Mouse (Mus musculus) telencephalon, adult 2 months (tissue): Measurements from ENCODE around the gene Tmem132c.
A peak's percentile ranks its signal among the peaks of the same experiment; 100 is the strongest.

ENCODE experiments used
- DNase-seq: peaks from one replicate; pipeline ENCODE4 v3.0.0-alpha.2; 2011; ENCODE audit warnings: low read depth, low spot score

Gene Tmem132c

DNA sequence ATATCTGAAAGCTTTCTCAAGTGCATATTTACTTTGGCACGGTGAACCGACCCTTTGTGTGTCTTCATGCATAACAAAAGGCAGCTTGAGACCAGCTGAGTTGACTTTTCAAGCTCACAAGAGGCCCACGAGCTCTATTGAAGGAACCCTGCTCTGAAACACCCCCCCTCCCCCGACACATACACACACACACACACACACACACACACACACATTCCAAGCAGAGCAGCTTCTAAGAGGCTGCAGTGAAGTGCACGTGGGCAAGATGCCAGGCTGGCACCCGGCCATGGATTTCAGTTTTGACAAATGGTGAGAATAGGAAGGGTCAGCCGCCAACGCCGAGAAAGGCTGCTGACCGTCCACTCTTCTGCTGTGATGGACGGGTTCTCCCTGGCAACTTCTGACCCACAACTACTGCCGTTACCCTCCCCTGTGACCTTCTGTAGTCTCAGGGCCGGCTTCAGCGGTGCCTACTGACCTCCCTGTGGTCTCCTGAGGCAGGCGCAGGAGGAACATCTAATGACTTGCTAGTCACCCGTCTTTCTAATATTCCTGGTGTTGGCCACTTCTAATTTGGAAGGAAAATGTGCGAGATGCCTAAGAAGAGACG lies 163.9 kb downstream of the Tmem132c start:
- no peak for DNase-seq

DNA sequence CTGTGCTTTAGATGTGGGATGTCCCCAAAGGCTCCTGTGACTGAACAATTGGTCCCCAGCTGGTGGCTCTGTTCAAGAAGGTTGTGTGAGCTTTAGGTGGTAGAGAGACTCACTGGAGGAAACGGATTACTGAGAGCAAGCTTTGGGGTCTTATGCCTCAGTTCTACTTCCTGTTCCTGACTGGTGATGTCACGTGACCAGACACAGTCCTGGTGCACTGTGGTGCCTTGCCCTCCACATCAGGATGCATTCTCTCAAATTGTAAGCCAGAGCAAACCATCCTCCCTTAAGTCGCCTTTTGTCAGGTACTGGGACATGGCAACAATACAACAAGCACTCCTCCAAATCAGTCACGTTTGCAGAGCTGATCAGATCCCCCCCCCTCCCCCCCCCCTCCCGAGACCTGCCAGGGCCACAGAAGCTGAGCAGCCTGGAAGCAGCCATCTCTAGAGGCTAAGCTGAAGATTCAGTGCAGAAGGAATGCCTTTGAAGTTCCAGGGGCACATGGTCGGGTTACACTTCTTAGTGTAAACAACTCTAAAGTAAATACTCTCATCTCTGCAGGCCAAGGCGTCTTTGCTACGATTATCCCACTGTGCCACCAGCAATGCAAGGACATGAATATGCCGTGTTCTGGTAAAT lies 164.5 kb downstream of the Tmem132c start:
- no peak for DNase-seq

DNA sequence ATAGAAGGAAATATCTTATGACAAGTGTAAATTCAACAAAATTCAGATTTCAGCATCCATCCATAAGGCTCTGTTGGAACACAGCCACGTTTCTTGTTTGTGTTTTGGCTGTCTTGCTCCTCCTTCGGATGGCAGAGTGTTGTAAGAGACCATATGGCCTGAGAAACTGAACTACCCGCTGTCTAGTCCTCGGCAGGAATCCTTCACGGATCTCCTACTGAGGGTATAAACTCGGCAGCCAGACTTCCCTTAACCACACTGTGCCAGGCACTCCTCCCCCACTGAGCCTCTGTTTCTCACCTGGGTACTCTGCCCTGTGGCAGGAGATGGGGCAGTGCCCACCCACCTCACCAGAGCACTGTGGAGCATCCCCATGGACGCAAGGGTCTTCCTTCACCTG lies 174.9 kb downstream of the Tmem132c start:
- peak; percentile 60 for DNase-seq

DNA sequence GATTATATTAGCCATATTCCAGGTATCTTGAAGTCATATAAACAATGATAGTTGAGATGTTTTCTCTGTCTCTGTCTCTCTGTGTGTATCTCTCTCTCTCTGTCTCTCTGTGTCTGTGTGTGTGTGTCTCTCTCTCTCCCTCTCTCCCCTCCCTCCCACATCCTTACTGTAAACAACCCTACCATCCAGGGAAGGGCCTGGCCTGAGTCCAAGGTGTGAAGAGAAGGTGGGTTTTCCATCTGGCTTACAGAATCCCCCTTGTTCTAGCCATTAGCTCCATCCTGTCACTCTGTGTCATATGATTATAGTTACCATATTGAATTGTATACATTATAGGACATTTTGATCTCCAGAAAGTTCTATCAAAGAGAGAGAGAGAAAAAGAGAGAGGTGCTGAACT lies 182.3 kb downstream of the Tmem132c start:
- DNase-seq: no peak

DNA sequence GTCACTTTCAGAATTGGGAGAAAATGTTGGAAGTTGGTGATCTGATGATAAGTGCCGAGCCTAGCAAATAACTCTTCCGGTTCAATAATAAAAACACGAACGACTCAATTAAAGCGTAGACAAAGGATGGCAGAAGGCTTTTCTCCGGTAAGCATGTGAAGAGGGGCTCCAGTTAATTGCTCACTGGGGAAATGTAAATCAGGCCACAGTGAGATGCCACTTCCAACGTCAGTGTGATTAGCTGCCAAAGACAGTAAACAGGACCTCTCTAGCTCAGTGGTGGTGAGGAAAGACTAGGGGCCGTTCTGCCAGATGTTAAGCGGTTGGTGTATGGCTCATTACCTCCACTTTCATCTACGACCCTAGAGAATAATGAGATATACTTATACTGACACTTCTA lies 187.5 kb downstream of the Tmem132c start:
- no peak for DNase-seq

DNA sequence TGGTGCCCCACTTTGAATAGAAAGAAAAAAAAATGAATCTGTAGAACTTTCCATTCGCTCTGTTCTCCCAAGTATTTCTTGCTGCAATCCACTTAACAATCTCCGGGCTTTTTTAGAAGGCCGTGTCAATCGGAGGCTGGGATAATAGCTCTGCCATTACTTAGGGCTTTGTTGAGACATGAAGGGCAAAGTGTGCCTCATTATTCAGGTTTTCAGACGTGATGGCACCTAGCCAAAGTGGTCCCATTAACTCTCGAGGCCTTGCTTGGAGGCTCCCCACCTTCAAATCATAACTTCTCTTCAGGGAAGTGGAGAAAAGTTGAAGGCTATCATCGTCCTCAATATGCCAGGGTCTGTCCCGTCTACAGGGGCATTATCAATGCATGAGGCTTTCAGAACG lies 190.0 kb downstream of the Tmem132c start:
- no peak for DNase-seq

DNA sequence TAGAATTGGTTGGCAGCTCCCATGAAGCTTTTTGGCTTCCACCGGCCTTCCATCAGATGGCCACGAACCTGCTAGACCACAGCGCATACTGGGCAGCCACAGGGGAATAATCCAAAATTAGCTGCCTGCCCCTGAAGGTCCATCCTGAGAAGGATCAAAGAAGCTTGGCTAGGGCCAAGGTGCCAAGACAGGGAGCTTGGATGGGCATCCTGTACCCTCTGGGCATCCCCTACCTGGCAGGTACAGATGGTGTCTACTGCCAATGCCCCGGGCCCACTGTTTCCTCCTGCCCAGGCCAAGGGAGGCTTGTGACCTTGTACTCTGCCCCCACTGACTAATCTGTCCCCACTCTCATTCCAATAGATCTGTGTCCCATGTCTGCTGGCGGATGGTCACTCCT lies 195.2 kb downstream of the Tmem132c start:
- no peak for DNase-seq

DNA sequence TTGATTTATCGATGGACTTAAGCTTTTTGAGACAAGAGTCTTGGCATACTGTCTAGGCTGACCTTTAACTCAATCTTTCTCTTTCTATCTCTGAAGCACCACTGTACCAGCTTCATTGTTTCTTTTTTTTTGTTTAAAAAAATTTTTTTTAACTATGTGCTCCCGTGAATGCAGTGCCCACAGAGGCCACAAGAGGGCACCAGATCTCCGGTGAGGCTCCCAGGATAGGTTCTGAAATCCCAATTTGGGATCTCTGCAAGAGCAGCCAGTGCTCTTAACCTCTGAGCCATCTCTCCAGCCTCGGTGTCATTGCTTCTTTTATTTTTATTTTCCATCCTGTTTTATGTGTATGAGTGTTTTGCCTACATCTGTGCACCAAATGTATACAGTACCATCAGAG lies 197.0 kb downstream of the Tmem132c start:
- DNase-seq: no peak

GRCm38 (mm10) chr5:127441963-127442362 lies 200.4 kb downstream of the Tmem132c start:
- DNase-seq: no peak

- no peak for DNase-seq
Observed at GRCm38 (mm10) chr5:127453580-127453979, 212.0 kb downstream of the Tmem132c start.

GRCm38 (mm10) chr5:127454068-127454467 lies 212.5 kb downstream of the Tmem132c start:
- DNase-seq: no peak

DNA sequence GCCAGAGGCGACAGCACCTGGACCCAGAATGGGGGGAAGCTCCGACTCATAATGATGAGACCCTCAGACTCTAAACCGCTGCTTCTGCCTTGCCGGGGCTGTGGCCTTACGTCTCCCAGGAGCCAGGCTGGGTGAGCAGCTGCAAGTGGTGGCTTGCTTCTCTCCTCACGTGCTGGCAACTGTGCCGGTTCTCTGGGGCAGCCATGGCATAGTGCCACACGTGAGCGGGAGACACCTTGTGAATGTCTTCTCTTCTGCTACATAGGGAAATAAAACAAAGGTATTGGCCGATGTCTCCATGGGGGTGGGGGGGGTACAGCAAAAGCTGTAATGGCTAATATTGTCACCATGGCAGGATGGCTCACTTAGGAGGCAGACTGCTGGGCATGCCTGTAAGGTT lies 214.5 kb downstream of the Tmem132c start:
- no peak for DNase-seq

DNA sequence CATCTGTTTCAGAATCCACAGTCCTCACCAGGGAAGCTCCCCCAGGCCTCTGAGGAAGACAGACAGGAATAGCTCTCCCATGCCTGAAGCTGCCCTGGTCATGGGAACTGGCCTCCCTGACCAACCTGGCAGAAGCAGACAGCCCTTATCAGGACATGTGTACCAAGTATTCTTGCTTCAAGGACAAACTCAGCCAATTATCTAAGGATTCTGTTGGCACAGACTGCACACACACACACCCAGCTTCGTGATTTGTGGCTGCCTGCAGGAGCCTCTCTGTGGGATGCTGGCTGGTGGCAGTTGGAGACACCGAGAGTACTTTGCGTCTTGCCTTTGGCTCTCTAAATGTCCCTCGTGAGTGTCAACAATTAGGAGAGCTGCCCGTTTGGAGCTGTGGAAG lies 226.5 kb downstream of the Tmem132c start:
- no peak for DNase-seq

- no peak for DNase-seq
Observed at GRCm38 (mm10) chr5:127470351-127470750, 228.7 kb downstream of the Tmem132c start.

- no peak for DNase-seq
Observed at GRCm38 (mm10) chr5:127471902-127472301, 230.3 kb downstream of the Tmem132c start.

- DNase-seq: no peak
Observed at GRCm38 (mm10) chr5:127473706-127474105, 232.1 kb downstream of the Tmem132c start.

GRCm38 (mm10) chr5:127474856-127475255 lies 233.2 kb downstream of the Tmem132c start:
- DNase-seq: no peak

DNA sequence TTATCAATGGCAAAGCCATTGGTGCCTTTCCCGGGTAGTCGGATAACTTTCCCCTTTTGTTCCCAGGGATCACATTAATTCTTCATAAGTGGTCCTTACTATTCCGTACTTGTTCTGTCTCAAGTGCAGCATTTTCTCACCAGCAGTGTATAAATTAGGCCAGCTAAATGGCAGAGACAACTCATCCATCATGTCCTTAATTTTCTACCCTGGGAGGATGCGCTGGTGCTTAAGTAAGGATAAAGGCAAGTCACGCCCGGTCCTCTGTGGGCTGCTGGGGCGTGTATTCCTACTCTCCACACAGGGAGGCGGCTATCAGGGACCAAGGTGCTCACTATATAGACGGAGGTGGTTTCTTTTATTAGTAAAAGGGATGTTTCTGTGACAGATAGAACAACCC lies 236.2 kb downstream of the Tmem132c start:
- no peak for DNase-seq

GRCm38 (mm10) chr5:127478322-127478721 lies 236.7 kb downstream of the Tmem132c start:
- DNase-seq: no peak

- DNase-seq: no peak
Observed at GRCm38 (mm10) chr5:127480931-127481330, 239.3 kb downstream of the Tmem132c start.

DNA sequence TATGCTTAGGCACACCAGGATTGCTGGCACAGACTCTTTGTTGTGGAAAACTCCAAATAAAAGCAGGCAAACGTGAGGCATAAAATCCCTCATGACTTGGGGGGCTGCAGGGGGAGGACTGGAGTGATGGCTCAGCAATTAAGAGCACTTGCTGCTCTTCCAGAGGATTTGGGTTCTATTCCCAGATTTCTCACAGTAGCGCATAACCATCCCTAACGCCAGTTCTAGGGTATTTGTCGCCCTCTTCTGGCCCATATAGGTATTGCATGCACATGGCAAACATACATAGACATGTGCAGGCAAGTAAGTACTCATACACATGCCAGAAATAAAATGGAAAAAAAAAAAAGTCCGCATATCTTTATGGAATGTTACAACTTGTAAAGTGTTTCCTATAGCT lies 239.8 kb downstream of the Tmem132c start:
- DNase-seq: no peak

GRCm38 (mm10) chr5:127482342-127482741 lies 240.7 kb downstream of the Tmem132c start:
- DNase-seq: no peak

DNA sequence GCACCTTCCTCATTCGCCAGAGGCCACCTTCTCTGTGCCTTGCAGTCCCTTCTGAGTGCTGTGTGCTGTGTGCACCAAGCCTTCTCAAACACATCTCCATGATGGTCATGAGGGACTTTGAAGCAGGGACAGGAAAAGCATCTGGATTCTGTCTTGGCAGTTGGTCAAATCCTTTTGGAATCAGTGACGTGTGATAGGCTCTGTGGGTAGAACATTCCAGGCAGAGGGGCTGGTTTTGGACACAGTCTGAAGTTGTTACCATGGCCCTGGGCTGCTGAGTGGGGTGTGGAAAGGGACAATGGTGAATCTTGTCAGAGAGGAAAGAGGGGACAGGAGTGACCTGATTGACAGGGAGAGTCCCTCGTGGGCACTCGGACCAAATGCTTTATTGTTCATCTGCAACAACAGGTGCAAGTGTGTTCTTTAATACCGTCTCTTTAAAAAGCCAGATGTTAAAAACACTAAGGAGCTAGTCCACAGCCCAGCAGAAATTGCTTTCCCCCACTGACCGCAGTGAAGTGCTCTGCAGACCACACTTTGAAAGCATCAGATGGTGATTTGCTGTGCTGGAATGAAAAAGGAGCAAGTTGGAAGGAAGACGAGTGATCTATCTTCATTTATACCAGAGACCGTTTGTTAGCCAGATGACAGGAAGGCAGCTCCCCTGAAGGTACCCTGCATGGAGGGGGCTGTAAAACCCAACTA lies 242.5 kb downstream of the Tmem132c start:
- no peak for DNase-seq
